Mouse (Mus musculus): Measurements from ENCODE around the gene Acox1.

- TF ChIP-seq CTCF (conservative IDR thresholded peaks at IDR 0.05; ENCODE audit: insufficient read depth, insufficient read length, low read depth, low read length): no peak
- TF ChIP-seq POLR2A (IDR thresholded peaks at IDR 0.05; ENCODE audit: low read depth, low read length): no peak
Measured at GRCm38 (mm10) chr11:116146294-116146985, 52.4 kb downstream of the Acox1 start.
